Mouse (Mus musculus) left cerebral cortex, adult 9 months (tissue): ENCODE data around the gene Vangl2.

ENCODE experiments used
- DNase-seq, 2 experiments: peaks; one replicate each; pipeline ENCODE4 v3.0.0; 2022; ENCODE audit warnings: low spot score in 2 of 2

Gene Vangl2

DNA sequence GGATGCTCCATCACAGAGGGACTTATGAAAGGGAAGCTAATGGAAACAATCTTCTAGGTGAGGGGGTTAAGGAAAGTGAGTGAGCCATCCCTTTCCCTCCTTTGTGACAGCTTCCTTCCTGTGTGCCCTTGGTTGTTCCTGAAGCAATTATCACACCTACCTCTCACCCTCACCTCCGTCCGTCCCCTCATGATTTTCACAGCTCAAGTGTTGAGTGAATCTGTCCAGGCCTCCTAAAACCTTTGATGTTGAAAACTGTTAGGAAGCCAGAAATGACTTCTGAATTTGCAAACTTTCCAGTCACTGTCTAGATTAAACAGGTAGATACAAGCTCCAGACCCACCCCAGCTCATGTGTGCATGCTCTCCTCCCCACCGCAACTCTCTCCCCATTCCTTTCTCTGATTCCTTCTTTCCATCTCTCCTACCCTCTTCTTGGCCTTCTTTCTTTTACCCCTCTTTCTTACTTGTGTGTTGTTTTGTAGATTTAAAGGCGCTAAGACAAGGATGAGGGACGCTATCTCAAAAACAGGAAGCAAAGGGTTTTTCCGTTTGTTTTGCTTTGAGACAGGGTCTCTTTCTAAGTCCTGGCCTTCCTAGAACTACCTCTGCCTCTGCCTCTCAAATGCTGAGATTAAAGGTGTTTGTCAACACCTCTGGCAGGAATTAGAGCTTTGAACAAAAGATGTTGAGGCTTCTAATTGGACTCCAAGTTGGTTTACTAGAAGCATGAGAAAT is 62.0 kb downstream of the Vangl2 start:
- DNase-seq = no peak

- no peak for DNase-seq
Observed at GRCm38 (mm10) chr1:171963613-171964012, 64.6 kb downstream of the Vangl2 start.

- DNase-seq = no peak
Observed at GRCm38 (mm10) chr1:171961704-171962103, 66.5 kb downstream of the Vangl2 start.

GRCm38 (mm10) chr1:171960726-171961125 is 67.5 kb downstream of the Vangl2 start:
- DNase-seq = no peak

GRCm38 (mm10) chr1:171957411-171957810 is 70.8 kb downstream of the Vangl2 start:
- DNase-seq = no peak

- DNase-seq = no peak
Observed at GRCm38 (mm10) chr1:171955071-171955470, 73.2 kb downstream of the Vangl2 start.
